Mouse (Mus musculus) ES-Bruce4 (cell line): ENCODE data around the gene Kcnh3.

Experiments
- CTCF ChIP-seq: IDR thresholded peaks from one replicate; pipeline ENCODE4 v1.8.1; 2011; ENCODE audit warnings: low read depth, low read length
- EP300 ChIP-seq: IDR thresholded peaks from 2 replicates; pipeline ENCODE4 v1.6.1; 2011; ENCODE audit warnings: low read depth, low read length; ENCODE audit not compliant: insufficient read depth
- POLR2A ChIP-seq: IDR thresholded peaks from one replicate; pipeline ENCODE4 v1.8.1; 2011; ENCODE audit warnings: low read length; ENCODE audit not compliant: insufficient read depth

DNA sequence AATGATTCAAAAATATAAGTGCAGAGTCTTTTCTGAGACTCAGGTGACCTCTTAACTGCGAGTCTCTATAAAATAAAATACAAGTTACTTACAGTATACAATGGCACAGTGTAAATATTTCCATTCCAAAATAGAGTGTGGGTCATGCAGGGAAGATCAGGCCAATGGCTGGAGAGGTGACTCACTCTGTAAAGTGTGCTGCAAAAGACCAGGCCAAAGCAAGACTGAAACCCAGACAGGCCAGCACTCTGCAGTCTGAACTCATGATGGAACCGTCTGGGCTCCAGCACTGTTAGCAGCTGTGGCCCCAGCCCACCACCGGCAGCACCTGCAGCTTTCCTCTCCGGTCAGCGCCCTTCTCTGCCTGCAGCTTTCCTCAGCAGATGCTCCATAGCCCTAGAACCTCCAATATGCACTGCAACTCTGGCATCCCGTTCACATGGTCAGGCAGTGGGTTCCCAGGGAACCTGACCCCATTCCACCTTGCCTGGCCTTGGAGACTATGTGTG is 30.6 kb downstream of the Kcnh3 start:
- TF ChIP-seq POLR2A (no peak), CTCF (no peak), EP300 (no peak)
